8 mouse cellular contexts compared by ENCODE assay signal in genomic region chr1:184051824-184052223, GRCm38 (mm10). TPM values are rescaled to one million over a fixed set of nuclear protein-coding genes. Genes with fewer than 3 reads are reported as not detected.
DNase-seq lines count a peak whose midpoint lies in the region; ATAC-seq lines count a peak whose summit lies in the region.

No protein-coding gene starts in this region.

- no peak for ATAC-seq in activated CD4-positive, CD25-positive, alpha-beta regulatory T cell, adult 4 months

- DNase-seq in lung, adult 18-20 months = peak; percentile 56 to 74
- DNase-seq in lung, postnatal 25 days (ENCODE audit: low spot score) = no peak
- DNase-seq in cerebellum, postnatal 10 days = peak; percentile 72 to 76
- DNase-seq in heart, postnatal 36 days = peak; percentile 55 to 56
- DNase-seq in skeletal muscle tissue, adult 2 months (ENCODE audit: low read depth, low spot score) = peak; percentile 96
- no peak for DNase-seq in left cerebral cortex, adult 8-10 months (ENCODE audit: low spot score in 2 of 2)
- no peak for DNase-seq in thymus, postnatal 0 days (ENCODE audit: low spot score)

- intact Hi-C loops in heart, postnatal 36 days (cut with DNase I) = loop anchor here (5.0 kb wide), 1 partner anchor 120 kb away; no protein-coding TSS in a partner anchor

RNA-seq across cellular contexts. Expression of gene 1700056E22Rik, which starts 17.7 kb away (rescaled TPM):
- total RNA-seq in heart, postnatal 36 days (2021) = 1 to 10 TPM; 1.0 to 1.2 TPM
- total RNA-seq in left cerebral cortex, adult 8-10 months (2022) = under 1 TPM in 2 of 4 experiments, not detected in 2; 0.37 to 0.39 TPM
- 6.2 and 8.7 TPM in 2 replicates for polyA plus RNA-seq in thymus, postnatal 0 days (2015; fragmentation: Nextera tagmentation; extraction: Ambion mirVana)
- polyA plus RNA-seq in activated CD4-positive, CD25-positive, alpha-beta regulatory T cell, adult 4 months (2017; shearing (Covaris generic)) = 1 to 10 TPM in 1 of 2 experiments, under 1 TPM in 1; 0.90 to 2.0 TPM

RNA-seq across cellular contexts. Expression of gene Dusp10, which starts 38.7 kb away (rescaled TPM):
- 1 to 10 TPM; 4.6 to 9.2 TPM for total RNA-seq in heart, postnatal 36 days (2021)
- total RNA-seq in left cerebral cortex, adult 8-10 months (2022) = 1 to 10 TPM; 5.5 to 7.1 (median 6.2) TPM
- polyA plus RNA-seq in thymus, postnatal 0 days (2015; fragmentation: Nextera tagmentation; extraction: Ambion mirVana) = 91.6 and 101 TPM in 2 replicates
- polyA plus RNA-seq in activated CD4-positive, CD25-positive, alpha-beta regulatory T cell, adult 4 months (2017; shearing (Covaris generic)) = 10 to 100 TPM; 17.2 to 18.2 TPM

Comparison
In these comparisons a context has a peak if more than half of its experiments do, and no peak if none do; other contexts are left out.
1. DNase-seq: peak in lung, adult 18-20 months (2 of 2), cerebellum, postnatal 10 days (2 of 2), heart, postnatal 36 days (2 of 2) and skeletal muscle tissue, adult 2 months (single experiment); none in lung, postnatal 25 days (single experiment), left cerebral cortex, adult 8-10 months (0 of 2) and thymus, postnatal 0 days (single experiment).